Mouse (Mus musculus): Measurements from ENCODE around the gene BC004004.
"Not testable (repeated sequence)": the region's sequence is repeated elsewhere in the genome, so short reads cannot be mapped to it uniquely, and the experiment has no call there.

The BC004004 gene

DNA sequence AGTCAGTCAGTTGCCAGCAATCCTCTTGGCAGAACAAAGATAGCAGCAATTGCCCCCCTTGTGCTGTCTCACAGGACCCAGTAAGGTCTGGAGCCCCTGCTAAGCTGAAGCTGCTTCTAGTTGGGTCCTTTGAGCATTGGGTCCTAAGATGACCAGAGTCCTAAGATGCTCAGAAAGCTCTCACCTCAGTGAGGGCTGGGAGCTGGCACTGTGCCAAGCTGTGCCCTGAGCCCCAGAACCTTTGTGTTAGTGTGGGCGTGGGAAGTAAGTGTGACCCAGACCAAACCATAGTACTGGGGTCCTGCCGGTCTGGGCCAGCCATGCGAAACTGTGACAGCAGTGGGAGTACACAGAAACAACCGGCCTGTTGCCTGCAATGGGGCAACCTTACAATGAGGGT is 30.7 kb downstream of the BC004004 start:
- DNase-seq (ENCODE audit: low read depth), result no peak

GRCm38 (mm10) chr17:29300926-29301325 is 32.3 kb downstream of the BC004004 start:
- no peak for DNase-seq (ENCODE audit: low read depth)

GRCm38 (mm10) chr17:29301421-29301820 is 32.8 kb downstream of the BC004004 start:
- DNase-seq (ENCODE audit: low read depth), result no peak

DNA sequence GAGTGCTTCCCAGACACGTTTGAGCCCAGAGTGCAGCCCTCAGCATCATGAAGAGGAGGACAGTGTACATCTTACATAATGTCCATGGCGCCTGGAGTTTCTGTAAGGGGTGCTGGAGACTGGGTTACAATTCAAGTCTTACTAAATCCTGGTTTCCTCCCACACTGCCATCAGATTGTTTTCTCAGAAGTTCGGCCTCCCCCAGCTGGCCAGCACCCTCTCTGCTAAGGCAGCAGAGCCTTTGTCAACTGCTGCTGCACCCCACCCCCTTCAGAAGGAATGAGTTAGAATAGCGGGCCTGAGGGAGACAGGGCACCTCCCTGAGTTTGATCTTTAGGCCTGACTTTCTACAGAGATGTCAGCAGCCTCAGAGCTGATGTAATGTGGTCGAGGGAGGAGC is 33.6 kb downstream of the BC004004 start:
- no peak for DNase-seq (ENCODE audit: low read depth)

DNA sequence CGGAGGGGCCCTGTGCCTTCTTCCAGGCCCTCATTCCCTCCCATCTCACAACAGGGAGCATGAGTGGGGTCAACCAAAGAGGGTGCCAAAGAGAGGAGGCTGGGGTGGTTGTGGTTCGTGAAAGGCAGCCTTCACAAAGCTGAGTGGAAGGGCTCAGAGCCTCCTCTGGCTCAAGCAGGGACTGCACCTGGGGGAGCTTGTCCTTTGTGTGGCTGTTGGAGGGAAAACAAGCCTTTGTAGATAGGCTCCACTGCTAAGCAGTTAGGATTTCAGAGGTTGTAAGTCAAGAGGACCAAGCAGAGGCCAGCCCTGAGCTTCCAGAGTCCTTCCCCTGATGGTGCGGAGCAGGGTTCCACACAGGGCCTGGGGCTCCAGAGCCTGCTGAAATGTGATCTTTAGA is 34.5 kb downstream of the BC004004 start:
- DNase-seq (ENCODE audit: low read depth), result no peak

DNA sequence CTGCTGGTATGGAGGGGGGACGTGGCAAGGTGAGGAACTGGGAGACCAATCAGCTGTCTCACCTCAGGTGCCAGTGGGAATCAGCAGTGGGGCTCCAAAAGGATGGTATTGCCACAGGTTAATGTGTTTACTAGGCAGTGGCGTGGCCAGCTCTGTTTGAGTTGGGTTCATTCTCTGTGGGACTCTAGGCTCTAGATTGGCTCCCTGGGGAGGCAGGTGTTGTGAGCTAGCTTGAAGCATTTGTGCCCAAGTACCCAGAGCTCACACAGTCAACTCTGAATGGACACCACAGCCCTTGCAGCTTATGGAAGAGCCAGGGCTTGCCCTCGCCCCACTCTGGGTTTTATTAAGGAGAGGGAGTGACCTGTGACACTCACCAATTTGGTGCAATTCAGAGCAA is 35.3 kb downstream of the BC004004 start:
- DNase-seq (ENCODE audit: low read depth), result no peak

- DNase-seq (ENCODE audit: low read depth), result no peak
These were observed 35.9 kb downstream of the BC004004 start for GRCm38 (mm10) chr17:29304376-29305057.

DNA sequence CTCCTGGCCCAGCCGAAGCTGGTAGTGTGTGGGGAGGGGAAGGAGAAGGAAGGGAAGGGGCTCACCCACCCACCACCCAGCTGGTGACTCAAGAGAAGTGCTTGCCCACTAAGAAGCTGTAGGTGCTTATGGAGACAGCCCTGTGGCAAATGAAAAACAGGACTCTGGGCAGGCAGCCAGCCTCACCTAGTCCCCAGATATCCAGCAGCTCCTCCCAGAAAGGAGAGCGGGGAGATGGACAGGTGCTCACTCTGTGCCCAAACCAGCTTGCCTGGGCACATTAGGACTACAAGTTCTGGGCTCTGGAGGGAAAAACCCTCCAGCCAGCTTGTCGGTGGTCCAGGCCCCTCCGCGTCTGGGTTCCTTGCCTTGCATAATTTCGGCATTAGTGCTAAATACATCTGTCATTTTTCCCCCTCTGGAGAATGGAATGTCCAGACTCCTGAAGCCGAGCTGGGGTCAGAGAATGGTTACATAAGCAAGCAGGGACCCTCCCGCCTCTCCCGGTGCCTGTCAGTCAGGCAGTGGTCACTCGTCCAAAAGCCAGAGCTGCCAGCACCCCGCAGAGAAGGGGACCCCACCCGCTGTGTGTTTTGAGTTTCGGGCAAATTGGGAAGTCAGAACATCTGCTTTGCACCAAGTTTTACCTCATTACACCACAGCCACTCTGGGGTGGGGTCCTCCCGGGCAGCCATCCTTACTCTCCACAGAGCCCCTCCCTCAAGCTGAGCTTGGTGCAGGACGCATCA is 36.6 kb downstream of the BC004004 start:
- DNase-seq (ENCODE audit: low read depth), result no peak

DNA sequence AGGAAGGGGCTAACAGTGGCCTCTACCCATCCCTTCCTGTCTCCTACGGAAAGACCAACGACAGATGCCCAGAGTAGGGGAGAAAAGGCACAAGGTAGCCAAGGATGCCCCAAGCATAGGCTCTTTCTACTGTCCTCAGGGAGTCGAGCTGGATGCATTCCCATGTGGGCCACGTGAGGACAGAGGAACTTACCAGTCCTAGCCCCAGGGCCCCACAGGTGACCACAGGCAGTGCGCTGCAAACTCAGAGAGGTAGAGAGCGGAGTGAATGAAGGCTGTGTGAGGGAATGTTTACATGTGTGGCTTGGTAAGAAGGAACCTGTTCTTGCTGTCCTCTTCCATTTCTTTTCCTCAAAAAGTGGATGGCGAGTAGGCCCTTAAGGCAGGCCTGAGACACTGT is 37.3 kb downstream of the BC004004 start:
- no peak for DNase-seq (ENCODE audit: low read depth)

DNA sequence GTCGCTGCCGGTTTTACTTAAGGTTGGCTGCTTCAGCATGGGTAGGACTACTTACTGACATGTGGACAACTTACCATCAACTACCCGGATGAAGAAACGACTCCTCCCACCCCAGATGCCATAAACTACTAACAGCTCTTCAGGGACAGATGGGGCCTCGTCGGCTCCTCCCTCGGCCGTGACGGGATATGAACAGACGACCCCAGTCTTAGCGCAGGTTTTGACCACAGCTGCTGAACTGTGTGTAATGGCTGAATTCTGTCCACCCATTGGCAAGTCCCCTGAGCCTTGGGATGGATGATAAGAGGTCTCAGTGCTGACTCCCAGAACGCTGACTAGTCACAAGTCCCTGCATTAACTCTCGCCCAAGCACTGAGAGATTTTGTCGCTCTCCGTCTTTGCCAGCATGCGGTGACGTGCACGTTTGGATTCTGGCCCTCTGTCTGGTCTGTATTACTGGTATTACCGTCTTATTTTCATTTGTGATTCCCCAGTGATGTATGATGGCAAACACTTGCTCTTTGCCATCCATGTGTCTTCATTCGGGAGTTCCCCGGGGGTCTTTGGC is 41.6 kb downstream of the BC004004 start:
- no peak for DNase-seq (ENCODE audit: low read depth)

DNA sequence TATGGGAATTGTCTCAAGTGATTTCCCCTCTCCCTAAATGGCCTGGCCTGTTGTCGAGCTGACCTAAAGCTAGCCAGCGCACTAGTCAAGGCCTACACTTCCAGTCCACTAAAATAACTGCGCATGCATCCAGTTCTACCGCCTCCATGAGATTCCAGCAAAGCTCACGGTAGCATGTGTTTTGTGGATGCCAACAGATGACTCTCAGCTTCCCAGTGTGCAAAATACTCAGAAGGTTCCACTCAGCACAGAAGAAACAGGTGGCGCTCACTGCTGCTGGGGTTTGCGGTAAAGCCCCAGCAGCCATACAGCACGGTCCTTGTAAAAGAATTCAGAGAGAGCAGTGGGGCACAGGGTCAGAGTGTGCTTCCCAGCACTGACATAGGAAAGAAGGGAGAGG is 43.0 kb downstream of the BC004004 start:
- DNase-seq (ENCODE audit: low read depth), result no peak

GRCm38 (mm10) chr17:29312082-29312481 is 43.5 kb downstream of the BC004004 start:
- DNase-seq (ENCODE audit: low read depth), result no peak

- DNase-seq (ENCODE audit: low read depth), result no peak
These were observed 44.7 kb downstream of the BC004004 start for GRCm38 (mm10) chr17:29313300-29313699.

GRCm38 (mm10) chr17:29315672-29316465 is 47.3 kb downstream of the BC004004 start:
- no peak for DNase-seq (ENCODE audit: low read depth)

DNA sequence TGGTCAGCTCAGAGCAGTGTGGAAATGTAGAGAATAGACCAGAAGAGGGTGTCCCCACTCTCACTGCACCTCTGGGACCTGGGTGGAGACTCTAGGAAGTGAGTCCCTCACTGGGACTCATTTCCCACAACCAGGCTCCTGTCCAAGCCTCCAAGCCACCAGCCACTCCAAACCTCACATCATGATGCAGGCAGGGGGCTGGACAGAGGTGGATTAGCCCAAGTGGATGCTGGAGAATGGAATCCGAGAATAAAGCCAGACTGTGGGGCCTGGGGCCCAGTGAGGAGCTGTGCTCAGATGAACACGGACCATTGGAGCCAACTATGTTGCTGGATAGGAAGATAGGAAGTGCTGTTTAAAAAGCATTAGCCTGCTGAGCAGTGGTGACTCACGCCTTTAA is 48.3 kb downstream of the BC004004 start:
- no peak for DNase-seq (ENCODE audit: low read depth)

GRCm38 (mm10) chr17:29317380-29317779 is 48.8 kb downstream of the BC004004 start, which contains the start of gene Pi16:
Pi16 (plus strand) TSS chr17:29317680.
- not testable (repeated sequence) for DNase-seq (ENCODE audit: low read depth)

GRCm38 (mm10) chr17:29318731-29319250 is 50.2 kb downstream of the BC004004 start:
- DNase-seq (ENCODE audit: low read depth), result no peak

- DNase-seq (ENCODE audit: low read depth), result no peak
These were observed 50.9 kb downstream of the BC004004 start for GRCm38 (mm10) chr17:29319476-29319875.

- DNase-seq (ENCODE audit: low read depth), result no peak
These were observed 51.5 kb downstream of the BC004004 start for GRCm38 (mm10) chr17:29319881-29320639.

DNA sequence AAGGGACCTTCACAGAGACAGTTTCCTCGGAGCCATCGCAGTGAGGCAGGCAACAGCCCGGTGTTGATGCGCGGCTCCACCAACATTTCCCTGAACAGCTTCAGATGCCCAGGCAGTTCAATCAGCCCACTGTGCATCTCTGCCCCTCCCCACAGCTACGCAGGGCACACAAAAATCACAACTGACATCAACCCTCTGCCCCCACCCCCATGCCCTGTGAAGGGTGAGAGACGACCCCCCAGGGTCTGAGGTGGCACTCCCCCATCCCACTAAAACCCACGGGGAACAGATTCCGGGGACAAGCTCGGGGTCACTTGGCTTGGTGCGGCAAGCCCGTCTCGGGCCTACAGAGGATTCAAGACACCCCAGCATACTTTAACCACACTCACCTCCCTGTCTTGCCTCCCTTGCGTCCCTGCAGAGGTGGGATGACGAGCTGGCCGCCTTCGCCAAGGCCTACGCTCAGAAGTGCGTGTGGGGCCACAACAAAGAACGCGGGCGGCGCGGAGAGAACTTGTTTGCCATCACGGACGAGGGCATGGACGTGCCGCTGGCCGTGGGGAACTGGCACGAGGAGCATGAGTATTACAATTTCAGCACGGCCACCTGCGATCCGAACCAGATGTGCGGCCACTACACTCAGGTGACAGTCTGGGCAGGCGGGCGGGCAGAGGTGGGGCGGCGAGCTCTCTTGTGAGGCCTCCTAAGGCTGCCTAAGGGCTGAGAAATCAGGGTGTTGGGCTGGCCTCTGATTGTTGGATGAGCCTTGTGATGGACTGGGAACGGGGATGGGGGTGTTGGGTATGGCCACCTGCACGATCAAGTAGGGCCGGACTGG is 53.4 kb downstream of the BC004004 start:
- no peak for DNase-seq (ENCODE audit: low read depth)

DNA sequence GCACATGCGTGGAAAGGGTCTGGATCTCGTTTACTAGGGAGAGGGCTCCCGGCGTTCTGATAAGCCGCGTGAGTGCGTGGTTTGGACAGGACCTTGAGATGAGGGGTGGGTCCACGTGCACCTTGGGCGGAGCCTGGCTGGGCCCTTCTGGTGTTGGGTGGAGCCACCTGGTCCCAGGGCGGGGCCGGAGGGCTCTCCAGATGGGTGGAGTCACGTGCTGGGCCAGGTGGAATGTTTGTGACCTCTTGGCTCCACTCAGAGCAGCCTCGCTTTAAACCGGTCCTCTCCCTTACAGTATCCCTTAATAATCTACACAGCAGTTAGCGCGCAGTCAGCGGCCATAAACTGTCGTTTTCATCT is 54.0 kb downstream of the BC004004 start:
- no peak for DNase-seq (ENCODE audit: low read depth)
